Mouse (Mus musculus) urinary bladder, postnatal 25 days (tissue): ENCODE results near the gene Pacrg.

Source experiments
- DNase-seq: peaks from one replicate; pipeline ENCODE4 v3.0.0; 2022; ENCODE audit warnings: low spot score

Gene Pacrg

DNA sequence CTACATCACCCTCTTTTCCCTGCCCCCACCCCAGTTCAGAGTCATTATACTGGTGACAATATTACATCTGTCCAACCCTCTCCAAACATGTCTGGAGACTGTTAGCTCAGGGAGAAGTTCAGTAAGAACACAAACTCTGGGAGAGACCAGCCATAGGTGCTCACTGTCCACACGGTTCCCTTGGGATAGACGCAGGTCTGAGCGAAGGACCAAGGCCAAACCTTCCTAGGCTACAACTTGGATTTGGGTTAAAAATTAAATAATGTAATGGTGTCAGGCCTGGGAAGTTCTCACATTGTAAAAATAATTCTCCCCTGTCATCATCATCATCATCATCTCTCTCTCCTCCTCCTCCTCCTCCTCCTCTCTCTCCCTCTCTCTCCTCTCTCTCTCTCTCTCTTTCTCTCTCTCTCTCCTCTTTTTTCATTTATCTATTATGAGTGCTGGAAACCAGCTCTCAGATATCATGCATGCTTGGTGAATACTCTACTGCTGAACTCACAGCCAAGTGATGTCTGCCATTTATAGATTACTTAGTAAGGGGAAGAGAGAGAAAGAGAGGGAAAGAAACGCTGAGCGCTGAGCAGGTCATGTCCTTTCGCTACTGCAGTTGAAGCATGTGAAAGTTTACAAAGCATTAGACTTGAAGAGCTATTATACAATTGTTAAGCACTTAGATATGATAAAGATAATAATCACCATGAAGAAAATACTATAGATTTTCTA lies 215.2 kb downstream of the Pacrg start:
- no peak for DNase-seq

DNA sequence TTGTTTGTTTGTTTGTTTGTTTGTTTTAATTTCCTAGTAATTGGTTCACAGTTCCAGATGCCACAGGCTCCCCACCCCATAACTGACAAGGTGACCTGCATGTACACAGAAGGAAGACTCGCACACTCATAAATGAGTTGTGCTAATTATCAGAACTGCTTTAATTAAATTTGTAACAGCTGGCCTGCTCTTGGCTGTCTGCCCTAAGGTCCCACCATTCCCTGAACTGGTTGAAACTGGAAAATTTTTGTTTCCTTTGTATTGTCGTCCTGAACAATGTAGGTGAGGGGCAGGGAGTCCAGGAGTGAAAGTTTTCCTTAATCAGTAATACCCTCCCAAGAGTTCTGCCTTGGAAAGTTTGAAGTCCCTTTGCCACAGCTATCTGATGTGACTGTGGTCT lies 219.5 kb downstream of the Pacrg start:
- DNase-seq = no peak

DNA sequence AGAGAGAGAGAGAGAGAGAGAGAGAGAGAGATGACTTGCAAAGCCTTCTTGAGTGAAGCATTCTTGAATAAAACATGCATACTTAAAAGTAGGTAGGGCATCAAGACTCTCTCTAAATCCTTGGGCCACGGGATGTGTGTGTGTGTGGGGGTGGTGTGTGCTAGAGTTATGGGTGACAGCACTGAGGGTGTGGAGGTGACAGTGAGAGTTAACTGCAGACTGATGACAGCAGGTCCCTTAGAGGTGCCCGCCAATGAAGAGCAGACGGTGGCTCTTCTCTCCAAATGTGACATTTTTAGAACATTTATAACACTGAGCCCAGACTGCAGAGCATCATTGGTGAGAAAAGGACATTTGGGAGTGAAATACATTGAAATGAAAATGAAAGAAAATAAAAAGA lies 220.2 kb downstream of the Pacrg start:
- DNase-seq = no peak

DNA sequence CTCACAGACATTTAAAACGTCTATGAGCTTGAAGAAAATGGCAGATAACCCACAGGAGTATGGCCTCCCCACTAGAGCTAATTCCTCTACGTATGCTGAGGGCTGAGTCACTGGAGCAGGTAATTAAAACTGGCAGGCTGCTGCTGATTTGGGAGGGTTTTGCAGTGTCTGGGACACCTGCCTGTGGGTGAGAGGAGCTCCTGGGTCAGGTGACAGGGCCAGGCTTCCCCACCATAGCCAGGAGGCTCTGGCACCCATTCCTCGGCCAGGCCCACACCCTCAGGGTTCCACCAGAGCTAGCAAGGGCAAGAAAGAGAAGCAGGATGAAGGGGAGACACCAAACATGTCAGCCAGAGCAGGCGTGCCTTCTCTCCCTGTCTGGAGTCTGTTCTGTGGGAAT lies 222.5 kb downstream of the Pacrg start:
- no peak for DNase-seq

DNA sequence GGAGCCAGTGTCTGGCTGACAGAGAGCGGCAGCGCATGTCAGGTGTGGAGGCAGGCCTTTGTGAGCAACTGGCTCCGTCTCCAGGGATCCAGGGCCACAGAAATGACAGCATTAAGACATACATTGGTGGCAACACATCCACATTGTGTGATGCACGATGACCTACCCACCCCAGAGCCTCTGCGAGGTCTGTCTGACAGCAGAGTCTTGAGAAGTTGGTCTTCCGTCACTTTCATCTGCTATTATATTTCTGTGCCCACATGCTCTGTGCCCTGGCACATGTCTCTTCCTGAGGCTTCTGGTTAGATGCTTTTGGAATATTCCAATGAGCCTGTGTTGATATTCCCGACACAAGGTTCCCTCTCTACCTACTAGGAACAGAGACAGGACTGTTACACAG lies 224.5 kb downstream of the Pacrg start:
- no peak for DNase-seq

DNA sequence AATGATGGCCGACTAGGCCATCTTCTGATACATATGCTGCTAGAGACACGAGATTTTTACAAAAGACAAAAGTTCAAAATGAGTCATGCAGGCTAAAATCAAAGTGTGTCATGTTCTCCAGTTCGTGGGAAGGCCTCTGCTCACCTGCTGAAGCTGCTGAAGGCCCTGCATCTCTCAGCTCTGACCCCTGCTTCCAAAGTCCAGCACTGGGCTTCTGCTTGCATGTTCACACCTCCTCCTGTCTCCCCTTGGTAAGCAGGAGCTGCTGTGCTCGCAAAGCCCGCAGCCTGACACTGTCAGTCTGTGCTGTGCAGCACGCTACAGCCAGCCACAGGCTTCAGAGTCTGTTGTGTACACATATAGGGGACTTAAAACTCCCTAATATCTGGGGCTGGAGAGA lies 225.4 kb downstream of the Pacrg start:
- no peak for DNase-seq

DNA sequence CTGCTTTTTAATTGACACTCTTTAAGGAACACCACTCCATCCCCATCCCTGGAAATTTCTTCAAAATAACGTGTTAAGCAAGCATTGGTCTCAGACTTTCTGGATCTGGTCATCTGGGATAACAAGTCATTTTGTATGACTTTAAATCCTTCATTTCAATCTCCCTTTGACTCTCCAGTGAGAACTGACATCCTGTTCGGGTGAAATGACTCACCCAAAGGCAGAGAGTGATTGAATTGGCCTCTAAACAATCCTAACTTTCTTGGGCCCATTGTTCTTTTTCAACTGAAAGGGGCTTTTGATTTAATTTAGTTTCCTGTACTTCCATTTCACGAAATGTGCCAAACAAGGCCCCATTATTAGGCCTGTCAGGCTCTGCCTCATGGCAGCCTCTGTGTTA lies 228.5 kb downstream of the Pacrg start:
- no peak for DNase-seq

DNA sequence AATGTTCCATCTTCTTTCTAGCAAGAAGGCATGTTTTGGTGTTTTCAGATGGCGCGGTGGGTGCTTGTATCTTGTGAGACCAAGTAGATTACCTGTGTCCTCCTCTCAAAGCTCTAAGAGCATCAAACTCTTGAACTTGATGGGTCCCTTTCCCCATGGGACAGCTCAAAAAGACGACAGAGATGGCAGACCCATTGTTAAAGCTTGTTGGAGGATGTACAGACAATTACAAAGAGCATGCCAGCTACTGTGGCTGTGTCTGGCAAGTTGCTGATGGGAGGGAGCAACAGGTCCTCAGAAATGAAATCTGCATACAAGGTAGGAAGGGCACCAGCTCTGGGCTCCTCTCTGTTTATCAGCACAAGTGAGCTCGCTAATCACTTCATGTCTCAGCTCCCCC lies 232.0 kb downstream of the Pacrg start:
- DNase-seq = no peak

DNA sequence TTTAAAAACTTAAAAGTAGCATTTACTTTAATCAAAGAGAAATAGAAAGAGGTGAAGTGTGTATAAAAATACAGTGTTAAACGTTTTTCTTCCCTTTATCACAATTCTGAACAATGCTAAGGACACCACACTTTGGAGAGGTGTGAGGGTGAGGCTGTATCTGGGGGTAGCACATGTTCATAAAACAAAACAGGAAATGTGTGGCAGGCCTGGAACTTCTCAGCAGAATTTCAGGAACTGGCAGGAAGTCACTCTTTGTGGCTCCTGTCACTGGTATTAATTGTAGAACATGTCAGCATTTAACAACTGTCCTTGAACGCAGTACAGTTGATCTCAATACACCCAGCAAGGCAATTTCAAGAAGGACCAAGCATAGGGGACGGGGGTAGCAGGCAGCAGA lies 234.0 kb downstream of the Pacrg start:
- no peak for DNase-seq

DNA sequence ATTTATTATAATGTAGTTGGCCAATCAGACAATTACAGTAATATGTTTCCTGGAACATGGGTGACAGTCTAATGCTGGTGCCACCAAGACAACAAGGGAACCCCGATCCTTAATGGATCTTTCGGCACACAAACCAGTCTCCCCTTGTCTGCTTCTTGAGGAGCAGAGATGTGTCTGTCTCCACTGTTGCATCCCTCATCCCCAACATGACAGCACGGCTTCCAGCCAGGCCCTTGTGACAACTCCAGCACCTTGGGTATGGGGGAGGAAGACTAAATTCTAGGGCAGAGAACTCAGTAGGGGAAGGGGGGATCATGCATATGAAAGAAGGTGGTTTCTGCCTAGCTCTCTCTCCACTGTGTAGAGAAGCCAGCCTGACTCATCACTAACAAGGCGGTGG lies 242.4 kb downstream of the Pacrg start:
- no peak for DNase-seq

DNA sequence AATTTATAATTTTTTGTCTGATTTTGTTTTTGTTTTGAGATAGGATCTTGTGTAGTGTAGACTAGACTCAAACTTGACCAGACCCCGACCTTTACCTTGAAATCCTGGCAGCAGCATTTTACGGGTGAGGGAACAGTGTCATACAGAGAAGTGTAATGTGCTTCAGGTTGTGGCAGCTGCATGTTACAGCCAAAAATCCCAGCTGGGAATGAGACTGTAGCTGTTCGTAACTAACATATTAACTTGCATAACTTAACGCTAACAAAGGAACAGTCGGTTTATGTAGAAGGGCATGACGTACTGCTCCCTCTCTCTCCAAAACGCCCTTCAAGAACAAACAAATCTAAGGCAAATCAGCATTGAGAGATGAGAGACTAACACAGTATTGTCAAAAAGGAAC lies 250.5 kb downstream of the Pacrg start:
- no peak for DNase-seq

DNA sequence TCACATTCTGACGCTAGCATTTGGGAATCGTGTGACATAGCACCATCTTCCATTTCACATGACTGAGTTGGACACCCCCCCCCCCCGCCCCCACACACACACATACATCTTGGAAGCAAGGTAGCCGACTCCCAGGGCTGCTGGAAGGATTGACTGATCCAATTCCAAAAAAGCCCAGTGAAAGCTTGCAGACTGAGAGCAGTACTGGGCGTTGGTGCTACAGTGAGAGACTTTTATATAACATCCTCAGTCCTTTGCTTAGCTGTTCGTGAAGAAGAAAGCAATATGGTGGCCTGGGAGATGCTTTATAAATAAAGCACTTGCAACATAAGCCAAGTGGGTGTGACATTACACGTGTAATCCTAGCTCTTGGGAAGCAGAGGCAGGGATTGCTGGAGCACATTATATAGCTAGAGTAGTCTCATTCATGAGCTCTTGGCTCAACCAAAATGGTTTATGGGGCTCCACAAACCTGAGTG lies 251.2 kb downstream of the Pacrg start:
- DNase-seq = no peak

DNA sequence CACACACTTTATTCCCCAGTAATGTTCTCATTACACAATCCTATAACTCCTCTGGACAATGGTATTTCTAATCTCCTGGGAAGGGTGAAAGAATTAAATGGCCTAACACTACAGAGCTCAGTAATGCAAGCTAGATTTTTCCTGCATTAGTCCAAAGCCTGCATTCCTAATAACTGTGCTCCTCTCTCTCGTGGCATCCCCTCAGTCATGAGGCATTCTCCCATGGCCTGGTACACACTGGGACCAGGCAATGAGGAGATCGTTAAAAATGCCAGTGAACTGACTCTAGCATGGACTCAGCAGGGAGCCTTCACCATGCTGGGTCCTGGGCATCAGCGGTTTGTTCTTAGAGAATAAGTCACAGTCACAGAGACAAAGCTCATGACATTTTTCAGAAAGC lies 256.8 kb downstream of the Pacrg start:
- no peak for DNase-seq

DNA sequence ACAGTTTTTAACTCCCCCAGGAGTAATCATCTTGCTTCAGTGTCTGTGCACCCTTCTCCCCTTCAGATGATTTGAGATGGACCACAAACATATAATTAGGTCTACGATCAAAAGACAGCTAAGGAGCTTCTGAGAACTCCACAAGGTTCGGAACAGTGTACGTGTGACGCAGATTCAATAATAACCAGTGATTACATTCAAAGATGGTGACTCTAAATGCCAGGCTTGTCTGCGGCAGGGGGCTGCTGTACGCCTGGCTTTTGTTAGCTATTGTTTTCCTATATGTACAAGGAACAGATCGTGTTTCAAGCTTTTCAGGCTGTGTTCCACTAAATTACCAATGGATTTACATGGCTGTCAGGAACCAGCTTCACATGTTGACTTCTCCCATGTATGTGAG lies 264.8 kb downstream of the Pacrg start:
- no peak for DNase-seq

DNA sequence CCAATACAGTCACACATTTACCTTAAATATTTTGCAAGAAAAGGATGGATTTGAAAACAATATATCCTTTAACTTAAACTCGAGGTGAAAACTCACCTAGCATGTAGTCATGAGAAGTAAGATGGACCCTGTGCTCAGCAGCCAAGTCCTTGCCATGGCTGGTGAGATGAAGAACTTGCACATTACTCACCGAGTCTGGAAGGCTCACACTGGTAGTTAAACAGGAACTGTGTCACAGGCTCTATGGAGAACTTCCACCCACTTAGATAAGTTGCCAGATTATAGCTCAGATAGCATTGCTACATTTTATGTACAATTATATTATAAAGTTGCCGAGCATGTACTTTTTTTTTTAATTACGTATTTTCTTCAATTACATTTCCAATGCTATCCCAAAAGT lies 267.7 kb downstream of the Pacrg start:
- no peak for DNase-seq

DNA sequence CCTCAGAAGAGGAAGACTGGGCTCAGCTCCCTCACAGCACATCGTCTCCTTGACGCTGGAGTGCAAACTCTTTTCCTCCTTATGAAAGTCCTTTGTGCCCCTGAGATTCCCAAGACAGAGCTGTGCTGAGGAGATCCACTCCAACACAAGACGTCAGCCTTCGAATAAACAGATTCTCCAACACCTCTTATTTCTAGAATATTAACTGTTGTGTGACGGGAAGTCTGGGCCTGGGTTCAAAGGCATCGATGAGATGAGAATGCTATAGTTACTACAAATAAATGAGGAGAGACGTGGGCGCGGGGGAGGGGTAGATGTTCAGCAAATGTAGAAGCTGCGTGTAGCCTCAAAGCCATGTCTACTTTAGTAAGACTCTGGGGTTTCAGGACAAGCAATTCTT lies 270.8 kb downstream of the Pacrg start:
- no peak for DNase-seq

DNA sequence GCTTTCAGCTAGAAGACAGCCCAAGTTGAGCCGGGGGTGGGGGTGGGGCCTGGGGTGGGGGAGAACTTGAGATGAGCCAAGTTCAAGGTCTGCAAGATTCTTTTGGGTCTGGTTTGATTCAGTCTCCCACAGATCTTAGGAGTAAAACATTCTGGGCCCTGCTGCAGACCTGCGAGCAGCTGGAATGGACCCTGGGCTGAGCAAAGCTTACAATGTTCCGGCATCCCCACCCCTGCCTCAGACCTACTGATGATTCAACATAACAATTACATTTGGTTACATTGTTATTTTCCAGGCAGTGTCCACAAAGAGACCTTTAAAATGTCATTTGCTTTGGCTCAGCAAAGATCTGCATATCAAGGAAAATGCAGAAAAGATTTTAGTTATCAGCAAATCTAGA lies 272.7 kb downstream of the Pacrg start:
- DNase-seq = no peak

DNA sequence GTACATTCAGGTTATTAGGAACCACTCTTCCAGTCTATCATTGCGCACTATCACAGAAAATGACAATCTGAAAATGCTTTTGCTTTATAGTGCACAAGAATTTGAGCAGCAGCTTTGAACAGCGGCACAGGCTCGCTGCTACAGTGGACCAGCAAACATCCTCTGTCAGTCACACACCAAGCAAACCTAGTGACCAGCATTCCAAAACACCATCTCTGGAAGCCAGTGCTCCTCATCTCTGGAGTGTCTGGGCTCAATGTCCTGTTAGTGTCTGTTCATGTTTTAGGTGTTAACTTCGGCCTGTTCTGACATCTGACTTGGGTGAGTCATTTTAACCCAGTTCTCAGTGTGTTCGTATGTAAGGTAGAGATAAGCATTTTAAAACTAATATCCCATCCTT lies 275.9 kb downstream of the Pacrg start:
- DNase-seq = no peak

DNA sequence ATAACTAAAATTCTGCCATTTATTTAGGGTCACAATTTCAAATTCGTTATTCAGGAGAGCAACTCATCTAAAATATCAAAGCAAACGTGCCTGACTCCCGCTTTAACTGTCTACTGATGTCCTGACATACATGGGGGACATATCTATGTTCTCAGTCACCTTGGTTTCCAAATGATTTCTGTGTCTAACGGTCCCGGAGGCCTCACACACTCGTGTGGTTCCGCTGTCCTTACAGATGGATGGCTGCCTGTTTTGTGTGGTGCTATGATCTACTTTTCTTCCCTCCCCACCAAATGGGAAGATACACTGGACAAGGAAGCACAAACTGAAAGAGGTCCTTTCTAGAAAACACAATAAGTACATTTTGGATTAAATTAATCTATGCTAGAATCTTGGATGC lies 277.2 kb downstream of the Pacrg start:
- no peak for DNase-seq

DNA sequence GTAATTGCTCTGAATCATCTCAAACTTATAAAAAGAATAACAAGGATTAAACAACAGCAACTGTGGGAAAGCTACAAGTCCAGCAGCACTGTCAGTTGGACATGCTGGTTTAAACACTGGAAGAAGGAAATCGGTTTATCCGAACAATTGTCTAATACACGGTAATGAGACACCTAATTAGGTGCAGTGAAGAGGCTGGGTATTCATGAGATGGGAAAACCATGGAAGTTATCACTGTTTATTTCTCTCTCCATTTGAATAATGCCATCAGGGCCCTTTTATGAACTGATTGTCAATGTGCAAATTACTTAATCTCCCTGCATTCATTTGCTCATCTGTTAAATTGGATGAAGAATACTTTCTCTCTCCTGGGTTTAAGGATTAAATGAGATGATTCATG lies 280.1 kb downstream of the Pacrg start:
- DNase-seq = no peak

DNA sequence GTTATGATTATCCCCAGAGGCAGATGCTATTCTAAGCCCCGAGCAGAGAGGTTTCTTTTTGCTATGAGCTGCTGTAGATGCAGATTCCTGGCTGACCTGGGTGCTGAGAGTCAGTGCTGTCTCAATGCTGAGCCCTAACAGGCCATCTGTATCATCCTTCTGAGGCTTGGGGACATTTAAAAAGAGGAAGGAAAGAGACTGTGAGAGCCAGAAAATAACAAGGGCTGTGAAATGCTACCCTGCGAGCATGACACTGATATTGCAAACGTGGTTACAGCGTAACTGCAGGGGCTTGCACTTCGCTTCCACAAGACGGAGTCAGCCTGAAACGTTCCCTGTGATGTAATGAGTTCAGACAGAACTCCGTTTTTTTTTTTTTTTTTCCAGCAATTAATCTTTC lies 281.4 kb downstream of the Pacrg start:
- DNase-seq = no peak

DNA sequence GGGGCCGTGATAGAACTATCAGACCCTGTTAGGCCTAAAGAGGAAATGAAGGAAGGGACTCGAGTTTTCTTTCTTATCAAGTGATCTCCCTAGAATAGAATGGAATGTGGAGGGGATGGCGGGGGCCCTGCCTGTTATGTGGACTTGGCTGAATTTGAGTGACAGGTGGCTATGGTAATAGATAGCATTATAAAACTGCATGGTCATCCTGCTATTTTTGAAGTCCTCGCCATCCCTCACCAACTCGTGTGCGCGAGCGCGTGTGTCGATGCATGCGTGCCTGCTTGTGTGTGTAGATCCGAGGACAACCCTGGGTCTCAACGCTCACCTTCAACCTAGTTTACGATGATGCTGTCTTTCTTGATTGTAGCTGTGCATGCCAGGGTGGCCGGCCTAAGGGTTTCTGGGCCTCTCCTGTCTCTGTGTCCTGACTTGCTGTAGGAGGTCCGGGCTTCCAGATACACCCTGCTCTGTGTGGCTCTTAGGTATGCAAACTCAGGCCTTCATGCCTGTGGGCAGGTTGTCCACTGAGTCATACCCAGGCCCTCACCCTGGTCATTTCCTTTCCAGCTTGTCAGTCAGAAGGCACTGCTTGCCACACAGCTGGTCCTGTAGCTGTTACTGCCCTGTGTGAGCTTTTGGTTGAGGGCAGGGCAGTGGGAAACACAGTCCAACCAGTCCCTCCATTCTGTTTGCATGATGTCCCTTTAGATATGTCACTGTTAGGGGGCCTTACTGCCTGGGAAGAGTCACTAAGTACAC lies 287.6 kb downstream of the Pacrg start:
- no peak for DNase-seq

DNA sequence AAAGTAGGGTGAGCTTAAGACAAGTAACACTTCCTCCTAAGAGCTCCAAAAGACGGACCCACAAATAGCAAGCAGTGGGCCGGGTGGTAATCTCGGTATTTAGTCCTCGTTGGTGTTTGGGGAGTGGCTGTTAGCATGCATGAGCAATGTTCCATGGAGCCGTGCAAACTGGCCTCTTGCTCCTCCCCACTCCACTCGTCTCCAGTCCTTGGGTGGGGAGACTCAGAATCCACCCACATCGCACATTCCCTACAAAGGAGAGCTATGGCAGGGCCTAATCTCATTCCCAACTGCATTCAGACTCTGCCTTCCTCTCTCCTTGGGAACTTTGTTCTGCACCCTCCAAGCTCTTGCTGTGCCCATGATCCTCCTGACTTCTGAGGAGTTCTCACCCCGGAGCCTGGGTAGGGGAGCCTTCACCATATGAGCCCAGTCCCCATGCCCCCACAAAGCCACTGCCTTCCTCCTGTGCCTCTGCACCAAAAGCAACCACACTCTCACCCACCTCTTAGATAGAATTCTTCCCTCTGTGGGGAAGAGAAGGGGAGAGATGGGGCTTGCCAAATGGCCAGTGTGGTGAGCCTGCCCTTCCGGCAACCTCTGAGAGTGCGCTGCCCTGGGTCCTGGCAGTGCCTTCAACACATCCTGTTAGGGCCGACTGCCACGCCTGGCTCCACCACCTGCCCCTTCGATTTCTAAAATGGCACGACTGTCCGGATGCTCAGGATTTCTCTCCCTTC lies 289.2 kb downstream of the Pacrg start:
- no peak for DNase-seq
